Mouse (Mus musculus): Measurements from ENCODE around the gene Grid1.

Grid1 gene

GRCm38 (mm10) chr14:35192256-35192655, 372.3 kb downstream of the Grid1 start:
- CTCF ChIA-PET, result no interaction called here
- POLR2A ChIA-PET, result no interaction called here

DNA sequence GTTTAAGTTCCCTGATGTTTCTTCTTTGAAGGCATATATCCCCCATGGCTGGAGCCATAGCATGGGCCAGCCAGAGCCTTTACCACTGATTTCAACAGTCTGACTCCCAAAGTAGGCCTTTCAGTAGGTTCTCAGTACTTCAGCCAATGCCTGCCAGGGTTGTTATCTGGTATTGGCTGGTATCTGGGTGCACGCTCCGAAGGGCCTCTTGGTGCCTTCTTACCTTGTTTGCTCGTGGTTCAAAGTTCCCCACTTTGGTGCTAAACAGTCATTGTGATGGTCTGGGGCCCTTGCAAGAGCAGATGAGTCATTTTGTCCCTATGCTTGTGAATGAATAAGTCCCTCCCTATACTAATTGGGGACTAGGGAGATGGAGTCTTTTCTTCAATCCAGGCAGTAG, 377.5 kb downstream of the Grid1 start:
- ChIA-PET CTCF (no interaction called here), POLR2A (no interaction called here)

DNA sequence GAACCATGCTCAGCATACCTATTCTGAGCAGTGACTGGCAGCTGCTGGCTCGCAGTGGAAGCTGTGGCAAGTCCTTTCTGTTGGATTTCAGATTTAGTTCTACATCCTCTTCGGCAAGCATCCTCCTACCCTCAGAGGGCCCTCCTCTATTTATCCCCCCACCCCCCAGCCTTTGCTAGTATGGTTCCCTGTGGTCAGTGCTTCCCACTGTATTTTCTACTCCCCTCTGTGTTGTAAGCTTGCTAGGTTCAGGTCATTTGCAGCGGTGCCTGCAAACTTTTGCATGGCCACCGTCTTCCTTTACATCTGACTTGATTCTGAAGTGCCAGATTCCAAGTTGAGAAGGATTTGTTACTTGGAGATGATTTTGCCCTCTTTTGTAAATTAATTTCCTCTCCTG, 378.5 kb downstream of the Grid1 start:
- CTCF ChIA-PET, result interaction anchor here in 1 of 4 experiments (0.7 kb wide), 1 partner anchor 14 kb away, joined by 7 read pairs; no protein-coding TSS in a partner anchor
- POLR2A ChIA-PET, result no interaction called here

DNA sequence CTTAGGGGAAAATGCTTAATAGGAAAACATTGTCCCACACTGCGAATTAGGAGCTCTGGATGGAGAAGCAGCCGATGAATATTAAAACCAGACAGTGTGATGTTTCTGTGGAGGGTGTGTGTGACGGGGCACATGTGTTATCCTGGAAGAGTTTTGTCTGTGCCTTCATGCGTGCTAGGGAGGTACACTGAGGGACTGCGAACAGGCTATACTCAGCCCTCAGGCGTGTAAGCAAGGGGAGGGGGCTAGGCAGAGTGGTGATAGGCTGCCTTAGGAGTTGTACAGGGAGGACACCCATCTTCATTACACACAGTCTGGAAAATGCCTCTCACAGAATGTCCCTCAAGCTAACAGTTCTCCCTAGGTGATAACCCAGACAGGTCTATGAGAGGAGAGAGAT, 379.0 kb downstream of the Grid1 start:
- POLR2A ChIA-PET, result no interaction called here
- CTCF ChIA-PET, result interaction anchor here in 1 of 4 experiments (0.7 kb wide), 1 partner anchor 13 kb away, joined by 7 read pairs; no protein-coding TSS in a partner anchor

GRCm38 (mm10) chr14:35209444-35209843, 389.5 kb downstream of the Grid1 start:
- POLR2A ChIA-PET, result no interaction called here
- CTCF ChIA-PET, result no interaction called here

DNA sequence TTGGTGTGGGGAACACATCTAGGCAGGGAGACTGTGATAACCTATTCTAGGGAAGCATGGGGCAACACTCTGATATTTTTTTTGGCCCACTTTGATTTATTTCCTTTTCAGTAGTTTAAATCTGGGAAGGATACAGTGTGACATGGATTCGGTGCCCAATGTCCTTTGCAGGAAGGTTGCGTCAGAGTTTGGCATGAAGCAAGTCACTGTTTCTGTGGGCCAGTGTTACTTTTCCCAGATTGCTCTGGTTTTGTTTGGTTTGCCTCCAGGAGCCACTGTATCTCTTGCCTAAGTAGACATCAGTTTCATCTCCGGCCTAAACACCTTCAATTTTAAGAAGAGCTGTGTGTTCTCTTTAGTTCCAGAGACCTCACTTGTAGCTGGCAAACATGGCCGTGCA, 399.1 kb downstream of the Grid1 start:
- ChIA-PET CTCF (no interaction called here), POLR2A (no interaction called here)

GRCm38 (mm10) chr14:35222196-35222595, 402.3 kb downstream of the Grid1 start:
- ChIA-PET POLR2A (no interaction called here), CTCF (no interaction called here)

- POLR2A ChIA-PET, result no interaction called here
- CTCF ChIA-PET, result interaction anchor here in 2 of 4 experiments (0.6 to 0.7 kb wide), 2 partner anchors 1416 to 1979 kb away, joined by 3 to 6 read pairs; no protein-coding TSS in a partner anchor
These were observed 407.7 kb downstream of the Grid1 start for GRCm38 (mm10) chr14:35227581-35227980.

DNA sequence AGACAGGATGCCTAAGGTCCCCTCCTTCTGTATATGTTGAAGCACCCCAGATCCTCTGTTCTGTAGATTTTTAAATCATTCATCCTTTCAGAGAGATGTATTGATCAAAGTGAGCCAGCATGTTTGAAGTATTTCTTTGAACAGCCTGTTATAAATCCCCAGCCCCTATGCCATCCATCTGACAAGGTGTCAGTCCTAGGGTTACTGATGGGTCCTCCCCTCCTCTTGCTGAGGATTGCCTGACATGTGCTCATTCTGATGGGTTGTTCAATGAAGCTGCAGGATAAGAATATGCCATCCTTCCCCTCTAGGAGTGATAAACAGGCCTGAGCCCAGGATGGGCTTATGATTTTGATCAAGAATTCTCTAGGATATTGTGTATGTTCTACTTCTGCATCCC, 411.5 kb downstream of the Grid1 start:
- ChIA-PET POLR2A (no interaction called here), CTCF (no interaction called here)

- ChIA-PET CTCF (no interaction called here), POLR2A (no interaction called here)
These were observed 423.0 kb downstream of the Grid1 start for GRCm38 (mm10) chr14:35242882-35243281.

GRCm38 (mm10) chr14:35244776-35245548, 425.1 kb downstream of the Grid1 start:
- CTCF ChIA-PET, result no interaction called here

GRCm38 (mm10) chr14:35250412-35250811, 430.5 kb downstream of the Grid1 start:
- CTCF ChIA-PET, result no interaction called here
- POLR2A ChIA-PET, result interaction anchor here in 1 of 4 experiments (0.7 kb wide), 1 partner anchor 376 kb away, joined by 5 read pairs; no protein-coding TSS in a partner anchor

More at GRCm38 (mm10) chr14:35244776-35245548, 425.1 kb downstream of the Grid1 start:
- POLR2A ChIA-PET, result no interaction called here

DNA sequence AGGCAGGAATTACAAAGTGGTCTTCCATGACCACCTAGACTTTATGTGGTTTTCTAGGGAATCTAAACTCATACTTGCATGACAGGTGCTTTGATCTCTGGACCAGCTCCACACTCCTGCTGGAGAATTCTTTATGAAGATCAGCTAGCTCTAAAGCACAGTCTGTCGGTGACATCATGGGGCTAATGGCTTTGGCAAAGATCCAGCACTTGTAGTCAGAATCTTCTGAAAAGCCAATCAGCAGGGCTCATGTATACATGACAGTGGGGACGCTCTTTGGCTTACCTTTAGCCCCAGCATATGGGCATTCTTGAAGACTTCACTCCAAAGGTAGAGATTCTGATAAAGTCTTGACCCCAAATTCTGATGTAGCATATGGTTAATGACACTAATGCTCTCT, 434.6 kb downstream of the Grid1 start:
- POLR2A ChIA-PET, result no interaction called here
- CTCF ChIA-PET, result no interaction called here

DNA sequence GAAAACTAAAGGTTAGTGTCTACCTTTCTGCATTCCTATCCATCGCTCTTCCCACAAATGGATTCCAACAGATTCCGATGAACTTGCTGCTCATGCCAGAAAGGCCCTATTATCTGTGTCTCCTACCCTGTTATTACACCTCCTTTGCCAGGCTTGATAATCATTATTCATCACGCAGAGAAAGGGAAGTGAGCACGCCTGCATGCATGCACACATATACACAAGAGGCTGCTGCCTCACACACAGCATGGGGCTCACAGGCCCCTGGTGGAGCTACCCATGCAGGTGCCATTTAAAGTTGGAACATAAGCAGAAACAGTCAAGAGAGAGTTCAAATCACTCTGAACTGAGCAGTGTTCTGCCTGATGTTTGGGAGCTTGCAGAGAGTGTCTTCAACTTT, 450.4 kb downstream of the Grid1 start:
- ChIA-PET CTCF (no interaction called here), POLR2A (no interaction called here)

DNA sequence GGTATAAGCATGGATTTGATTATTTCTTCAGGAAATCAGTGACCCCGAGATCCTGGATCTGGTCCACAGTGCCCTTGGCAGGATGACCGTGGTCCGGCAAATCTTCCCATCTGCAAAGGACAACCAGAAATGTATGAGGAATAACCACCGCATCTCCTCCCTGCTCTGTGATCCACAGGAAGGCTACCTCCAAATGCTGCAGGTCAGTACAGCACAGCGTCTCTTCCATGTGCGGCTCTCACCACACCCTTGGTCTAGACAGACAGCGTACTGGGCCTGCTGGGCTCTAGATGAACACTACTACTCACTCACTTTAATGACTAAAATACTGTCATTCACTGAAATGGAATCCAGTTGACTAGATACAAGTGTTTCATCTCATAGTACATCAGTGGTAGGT, 489.3 kb downstream of the Grid1 start:
- CTCF ChIA-PET, result no interaction called here
- POLR2A ChIA-PET, result no interaction called here

DNA sequence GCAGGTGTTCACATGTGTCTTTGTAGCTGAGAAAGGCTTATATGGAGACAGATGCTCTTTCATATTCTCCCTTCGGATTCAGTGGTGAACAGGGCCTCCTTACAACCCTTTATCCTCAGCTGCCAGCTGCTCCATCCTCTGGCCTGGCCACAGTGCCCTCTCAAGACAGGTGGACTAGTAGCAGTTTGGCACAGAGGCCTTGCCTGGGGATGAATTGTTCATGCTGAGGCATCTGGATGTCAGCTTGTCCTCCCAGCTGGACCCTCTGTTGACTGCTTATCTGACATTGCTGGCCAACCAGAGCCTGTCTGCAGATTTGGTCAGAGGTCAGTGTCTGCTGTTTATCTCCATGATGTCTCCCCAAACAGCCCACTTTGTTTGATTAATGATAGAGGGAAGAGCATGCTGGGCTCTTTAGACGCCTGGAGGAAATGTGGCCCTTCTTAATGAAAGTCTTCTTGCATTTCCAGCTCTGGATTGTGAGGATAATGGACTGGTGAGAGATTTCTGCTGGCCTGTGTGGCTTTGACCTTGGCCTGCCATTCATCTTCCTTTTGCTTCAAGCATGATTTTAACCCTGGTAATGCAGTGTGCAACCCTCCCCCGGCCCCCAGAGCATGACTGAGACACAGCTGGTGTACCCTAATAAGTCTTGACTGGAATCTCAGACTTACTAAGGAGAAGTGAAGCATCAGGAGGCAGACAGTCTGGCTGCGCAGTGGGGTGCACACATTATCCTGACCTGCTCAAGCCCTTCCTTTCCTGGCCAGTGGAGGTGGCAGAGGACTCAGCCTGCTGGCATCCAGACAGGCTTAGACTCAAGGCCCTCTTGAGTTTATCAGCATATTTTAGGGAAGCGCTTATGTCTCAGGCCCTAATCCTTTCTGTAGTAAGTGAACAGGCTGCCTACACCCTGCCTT, 493.7 kb downstream of the Grid1 start:
- POLR2A ChIA-PET, result no interaction called here
- CTCF ChIA-PET, result interaction anchor here in 1 of 4 experiments (1.0 kb wide), 1 partner anchor 13 kb away, joined by 3 read pairs; no protein-coding TSS in a partner anchor

GRCm38 (mm10) chr14:35326306-35326705, 506.4 kb downstream of the Grid1 start:
- CTCF ChIA-PET, result interaction anchor here (0.6 to 1.4 kb wide), 7 partner anchors 9 to 1654 kb away, joined by 3 to 8 read pairs (median 3); no protein-coding TSS in a partner anchor
- POLR2A ChIA-PET, result no interaction called here

- POLR2A ChIA-PET, result no interaction called here
- CTCF ChIA-PET, result no interaction called here
These were observed 516.7 kb downstream of the Grid1 start for GRCm38 (mm10) chr14:35336561-35336960.

GRCm38 (mm10) chr14:35356011-35356410, 536.1 kb downstream of the Grid1 start:
- POLR2A ChIA-PET, result no interaction called here
- CTCF ChIA-PET, result no interaction called here

- CTCF ChIA-PET, result no interaction called here
- POLR2A ChIA-PET, result no interaction called here
These were observed 536.7 kb downstream of the Grid1 start for GRCm38 (mm10) chr14:35356480-35357085.

All from embryonic stem cell, embryonic (primary cell).